Mouse (Mus musculus) megakaryocyte, embryonic 14.5 days (primary cell): ENCODE data around the gene Sox5.

Source experiments
- FLI1 ChIP-seq: IDR thresholded peaks from 2 replicates; pipeline ENCODE4 v1.6.1; 2012; ENCODE audit warnings: low read length, inconsistent platforms, mixed read lengths
- GATA1 ChIP-seq: IDR thresholded peaks from 3 replicates; pipeline ENCODE4 v1.6.1; 2012; ENCODE audit warnings: mixed read lengths, low read length, inconsistent platforms, borderline replicate concordance

- no peak for TF ChIP-seq GATA1
- no peak for TF ChIP-seq FLI1
Measured at GRCm38 (mm10) chr6:144821019-144821418, 39.2 kb upstream of the Sox5 start.
